Mouse (Mus musculus): ENCODE data around the gene Ell3. TPM values are rescaled to one million over a fixed set of nuclear protein-coding genes. Genes with fewer than 3 reads are reported as not detected.
A peak's percentile ranks its signal among the peaks of the same experiment; 100 is the strongest.

Gene Ell3
- polyA plus RNA-seq, 1 experiment from 2014 or later, result 10.9 TPM

DNA sequence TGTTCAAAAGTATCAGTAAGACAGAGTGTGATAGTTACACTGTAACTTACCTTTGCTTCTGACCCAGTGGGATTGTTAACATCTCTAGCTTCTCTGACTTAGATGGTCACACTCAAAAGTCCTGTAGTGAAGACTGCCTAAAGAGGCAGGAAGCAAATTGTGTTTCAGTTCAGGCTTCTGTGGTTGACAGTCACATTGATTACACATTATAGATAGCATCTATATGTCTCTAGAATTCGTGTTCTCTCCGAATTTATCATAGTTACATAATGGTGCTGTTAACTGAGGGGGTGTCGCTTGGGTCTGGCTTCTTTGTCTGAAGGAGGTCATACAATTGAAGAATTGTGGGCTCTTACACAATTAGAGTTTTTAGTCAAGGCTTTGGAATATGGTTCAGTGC lies 29.0 kb downstream of the Ell3 start:
- H3K9ac ChIP-seq, result no peak overlapping the region
- 36% methylated on average over 3 of the region's 3 CpGs for WGBS

DNA sequence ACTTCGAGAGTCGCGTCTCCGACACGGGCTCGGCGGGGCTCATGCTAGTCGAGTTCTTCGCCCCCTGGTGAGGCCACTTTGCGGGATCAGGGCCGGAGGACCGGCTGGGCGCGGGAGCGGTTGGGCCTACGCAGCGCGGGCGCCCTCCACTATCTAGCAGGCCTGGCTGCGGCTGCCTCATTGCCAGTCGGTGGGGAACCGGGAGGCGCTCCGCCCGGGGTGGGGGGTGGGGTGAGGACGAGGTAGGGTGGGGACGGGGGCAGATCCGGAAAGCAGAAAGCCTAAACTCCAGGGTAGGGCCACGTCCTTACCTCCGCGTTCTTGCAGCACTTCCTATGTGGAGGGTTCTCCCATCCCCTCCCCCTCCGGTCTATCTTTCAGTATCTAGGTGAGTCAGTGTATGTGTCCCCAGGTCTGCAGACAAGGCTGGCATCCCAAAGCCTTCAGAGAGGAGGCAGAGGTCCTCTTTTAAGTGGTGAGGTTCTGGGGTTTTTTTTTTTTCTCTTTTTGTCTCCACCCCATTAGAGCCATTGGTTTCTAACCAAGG lies 29.9 kb downstream of the Ell3 start:
- peak overlapping the region; percentile 72 for H3K9ac ChIP-seq
- WGBS, result under 1% methylated on average over 32 of the region's 32 CpGs
- H3K36me3 ChIP-seq, result peaks cover 10% of the 10 kb centered on the region; the same call in 1 of the 2 replicates
- no peaks in the 10 kb centered on the region for H3K9me3 ChIP-seq
- peak overlapping the region; percentile 65 for H3K4me2 ChIP-seq
- peaks cover 21% of the 10 kb centered on the region; the same call in 1 of the 2 replicates for H3K4me1 ChIP-seq
- no peaks in the 10 kb centered on the region for H3K27me3 ChIP-seq (replicated peaks)
- peak overlapping the region; percentile 67 for H3K4me3 ChIP-seq (replicated peaks)
- ATAC-seq (ENCODE audit: insufficient read depth, low FRiP score, low read depth), result peak; percentile 41
- peak overlapping the region; percentile 91 for H3K27ac ChIP-seq

More for the DNA sequence above, 29.0 kb downstream of the Ell3 start:
- no peaks in the 10 kb centered on the region for H3K9me3 ChIP-seq
- peak overlapping the region; percentile 67 for H3K4me3 ChIP-seq (replicated peaks)
- no peaks in the 10 kb centered on the region for H3K27me3 ChIP-seq (replicated peaks)
- peaks cover 24% of the 10 kb centered on the region; the same call in 1 of the 2 replicates for H3K4me1 ChIP-seq
- no peak overlapping the region for H3K27ac ChIP-seq
- H3K36me3 ChIP-seq, result peaks cover 10% of the 10 kb centered on the region; the same call in 1 of the 2 replicates
- ATAC-seq (ENCODE audit: insufficient read depth, low FRiP score, low read depth), result no peak
- H3K4me2 ChIP-seq, result peak overlapping the region; percentile 65

DNA sequence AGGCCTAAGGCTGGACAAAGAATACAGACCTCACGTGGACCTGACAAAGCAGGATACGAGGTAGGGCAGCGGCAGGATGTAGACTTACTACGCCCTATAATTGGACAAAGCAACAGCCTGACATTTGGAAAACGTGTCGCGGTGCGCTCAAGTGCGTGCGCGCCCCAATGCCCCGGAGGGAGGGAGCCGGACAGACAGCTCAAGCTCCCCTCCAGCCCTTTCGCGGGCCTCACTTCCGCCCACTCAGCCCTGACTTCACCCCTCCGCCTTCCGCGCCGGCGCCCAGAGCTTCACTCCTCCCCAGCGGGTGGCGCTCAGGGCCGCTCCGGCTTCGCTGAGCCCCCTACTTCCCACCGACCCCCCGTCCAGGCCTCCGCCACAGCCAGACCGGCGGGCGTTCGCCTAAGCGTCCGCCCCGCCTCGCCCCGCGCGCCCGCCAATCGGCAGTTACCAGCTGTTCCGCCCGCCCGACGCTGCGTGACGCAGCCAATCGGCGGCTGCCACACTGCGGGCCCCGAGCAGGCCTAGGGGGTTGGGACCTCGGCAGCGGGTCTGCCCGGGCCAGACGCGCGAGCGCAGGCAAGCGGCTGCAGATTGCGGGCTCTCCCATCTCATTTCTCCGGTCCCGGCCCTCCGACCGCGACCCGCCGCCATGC lies 30.6 kb downstream of the Ell3 start, which contains the start of the genes Pdia3 and Catsper2:
Gene Pdia3, plus strand, starts transcription at position 389 of the 656 bp plus-strand sequence.
Gene Catsper2, minus strand, starts transcription at position 406 of the 656 bp plus-strand sequence.
- peaks cover 6% of the 10 kb centered on the region; the same call in 1 of the 2 replicates for H3K36me3 ChIP-seq
- ATAC-seq (ENCODE audit: insufficient read depth, low FRiP score, low read depth), result peak; percentile 99
- WGBS, result under 1% methylated on average over 68 of the region's 68 CpGs
- peak within 1 kb of the TSS; percentile 91 for H3K27ac ChIP-seq
- H3K27me3 ChIP-seq (replicated peaks), result no peaks in the 10 kb centered on the region
- H3K4me2 ChIP-seq, result peak within 1 kb of the TSS; percentile 65
- H3K4me1 ChIP-seq, result peaks cover 16% of the 10 kb centered on the region; the same call in 1 of the 2 replicates
- peak within 1 kb of the TSS; percentile 72 for H3K9ac ChIP-seq
- H3K9me3 ChIP-seq, result no peaks in the 10 kb centered on the region
- H3K4me3 ChIP-seq (replicated peaks), result peak within 1 kb of the TSS; percentile 67

DNA sequence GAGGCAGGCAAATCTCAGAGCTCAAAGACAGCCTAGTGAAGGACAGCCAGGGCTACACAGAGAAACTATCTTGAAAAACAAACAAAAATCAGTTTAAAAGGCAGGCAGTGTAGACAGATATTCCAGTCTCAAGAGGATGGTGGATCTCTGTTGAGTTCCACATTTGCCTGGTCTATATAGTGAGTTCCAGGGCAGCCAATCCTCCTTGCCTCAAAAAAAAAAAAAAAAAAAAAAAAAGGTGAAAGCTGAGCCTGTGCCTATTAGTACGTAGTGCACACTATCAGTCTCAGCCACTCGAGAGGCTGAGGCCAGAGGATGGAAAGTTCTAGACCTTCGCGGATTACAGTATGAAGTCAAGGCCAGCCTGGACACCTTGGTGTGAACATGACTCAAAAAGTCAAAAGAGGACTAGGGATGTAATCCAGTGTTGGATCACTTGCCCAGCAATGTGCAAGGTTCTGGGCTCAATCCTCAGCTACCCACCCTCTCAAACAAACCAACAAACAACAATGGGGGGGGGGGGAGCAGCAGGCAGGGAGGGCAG lies 31.2 kb downstream of the Ell3 start:
- peak overlapping the region; percentile 32; the same call in 1 of the 2 replicates for H3K9ac ChIP-seq
- whole genome bisulfite sequencing, result 10% methylated on average over 4 of the region's 4 CpGs
- H3K4me2 ChIP-seq, result peak overlapping the region; percentile 65
- H3K9me3 ChIP-seq, result no peaks in the 10 kb centered on the region
- no peaks in the 10 kb centered on the region for H3K27me3 ChIP-seq (replicated peaks)
- H3K4me3 ChIP-seq (replicated peaks), result peak overlapping the region; percentile 67
- H3K4me1 ChIP-seq, result peaks cover 14% of the 10 kb centered on the region; the same call in 1 of the 2 replicates
- ATAC-seq (ENCODE audit: insufficient read depth, low FRiP score, low read depth), result no peak
- peak overlapping the region; percentile 91 for H3K27ac ChIP-seq
- peaks cover 3% of the 10 kb centered on the region; the same call in 1 of the 2 replicates for H3K36me3 ChIP-seq

DNA sequence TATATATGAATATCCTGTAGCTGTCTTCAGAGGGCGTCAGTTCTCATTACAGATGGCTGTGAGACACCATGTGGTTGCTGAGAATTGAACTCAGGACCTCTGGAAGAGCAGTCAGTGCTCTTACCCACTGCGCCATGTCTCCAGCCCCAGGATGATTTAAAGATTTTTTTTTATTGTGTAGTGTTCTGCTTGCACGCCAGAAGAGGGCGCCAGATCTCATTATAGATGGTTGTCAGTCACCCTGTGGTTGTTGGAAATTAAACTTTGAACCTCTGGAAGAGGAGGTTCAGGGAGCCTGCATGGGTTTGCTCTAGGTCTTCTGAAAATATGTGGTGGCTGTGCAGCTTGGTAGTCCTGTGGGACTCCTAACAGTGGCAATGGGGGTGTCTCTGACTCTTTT lies 35.9 kb downstream of the Ell3 start:
- Histone ChIP-seq H3K4me1 (0 out of 2 replicates have a peak, but pooled peaks cover 3% of the 10 kb centered on the region), H3K9ac (no peak overlapping the region), H3K27me3 (replicated peaks) (no peaks in the 10 kb centered on the region), H3K36me3 (no peaks in the 10 kb centered on the region), H3K4me3 (replicated peaks) (no peak overlapping the region), H3K4me2 (no peak overlapping the region), H3K9me3 (no peaks in the 10 kb centered on the region), H3K27ac (no peak overlapping the region)
- 37% methylated on average over 4 of the region's 4 CpGs for WGBS
- ATAC-seq (ENCODE audit: insufficient read depth, low FRiP score, low read depth), result no peak

DNA sequence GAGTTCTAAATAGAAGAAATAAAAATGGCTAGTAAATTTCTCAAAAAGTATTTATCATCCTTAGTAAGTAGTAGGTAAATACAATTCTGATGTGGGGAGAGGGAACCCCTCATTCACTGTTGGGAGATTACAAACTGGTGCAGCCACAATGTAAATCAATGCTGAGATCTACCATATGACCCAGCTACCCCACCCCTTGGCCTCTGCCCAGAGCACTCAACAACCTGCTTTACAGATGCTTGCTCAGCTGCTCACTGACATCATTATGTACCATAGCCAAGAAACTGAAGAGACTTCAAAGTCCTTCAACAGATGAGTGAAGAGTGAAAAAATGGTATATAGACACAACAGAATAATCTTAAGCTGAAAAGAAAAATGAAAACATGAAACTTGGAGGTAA lies 40.8 kb downstream of the Ell3 start:
- Histone ChIP-seq H3K27me3 (replicated peaks) (no peaks in the 10 kb centered on the region), H3K36me3 (no peaks in the 10 kb centered on the region), H3K9me3 (no peaks in the 10 kb centered on the region), H3K4me1 (no peaks in the 10 kb centered on the region), H3K27ac (no peak overlapping the region), H3K9ac (no peak overlapping the region), H3K4me2 (no peak overlapping the region), H3K4me3 (replicated peaks) (no peak overlapping the region)
- ATAC-seq (ENCODE audit: insufficient read depth, low FRiP score, low read depth), result no peak

DNA sequence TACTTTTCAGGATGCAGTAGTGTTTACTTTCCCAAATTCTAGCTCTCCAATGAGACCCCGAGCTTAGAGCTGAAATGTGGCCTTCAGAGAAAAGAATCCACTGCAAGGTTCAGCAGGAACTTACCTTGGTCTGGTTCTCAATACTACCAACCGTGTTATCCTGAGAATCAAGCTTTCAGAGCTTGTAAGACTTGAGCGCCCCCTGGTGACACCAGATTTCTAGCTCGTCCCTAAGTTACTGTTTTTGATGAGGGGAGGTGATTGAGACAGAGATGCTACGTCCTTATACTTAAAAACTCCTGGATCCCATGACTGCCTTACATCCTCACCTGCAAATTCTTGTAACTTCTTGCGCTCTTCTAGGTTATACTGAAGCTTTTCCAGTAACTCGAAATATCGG lies 47.5 kb downstream of the Ell3 start:
- Histone ChIP-seq H3K4me2 (no peak overlapping the region), H3K4me3 (replicated peaks) (no peak overlapping the region), H3K27ac (no peak overlapping the region), H3K36me3 (no peaks in the 10 kb centered on the region), H3K4me1 (no peaks in the 10 kb centered on the region), H3K9ac (no peak overlapping the region), H3K27me3 (replicated peaks) (no peaks in the 10 kb centered on the region), H3K9me3 (no peaks in the 10 kb centered on the region)
- WGBS, result 11% methylated on average over 8 of the region's 8 CpGs
- ATAC-seq (ENCODE audit: insufficient read depth, low FRiP score, low read depth), result no peak

Small RNAs within 50 kb of the gene (microRNA-seq; reads per million reads assigned to microRNA genes)
- not detected for gene Gm22953

Other genes with a start within 250 kb of the Ell3 start
- gene Trp53bp1, start 172.9 kb downstream of the Ell3 start, polyA plus RNA-seq (2015; fragmentation: Nextera tagmentation; extraction: Ambion mirVana), result 51.9 and 60.6 TPM in 2 replicates
- gene Map1a, start 154.7 kb downstream of the Ell3 start, polyA plus RNA-seq (2015; fragmentation: Nextera tagmentation; extraction: Ambion mirVana), result 4.0 and 5.3 TPM in 2 replicates
- gene Ppip5k1, start 88.9 kb downstream of the Ell3 start, polyA plus RNA-seq (2015; fragmentation: Nextera tagmentation; extraction: Ambion mirVana), result 16.7 and 18.1 TPM in 2 replicates
- 157 and 165 TPM in 2 replicates for gene Ckmt1, start 86.6 kb downstream of the Ell3 start, polyA plus RNA-seq (2015; fragmentation: Nextera tagmentation; extraction: Ambion mirVana)
- not detected in 2 replicates for gene Strc, start 57.1 kb downstream of the Ell3 start, polyA plus RNA-seq (2015; fragmentation: Nextera tagmentation; extraction: Ambion mirVana)
- 742 and 872 TPM in 2 replicates for gene Pdia3, start 30.5 kb downstream of the Ell3 start, polyA plus RNA-seq (2015; fragmentation: Nextera tagmentation; extraction: Ambion mirVana)
- gene Catsper2, start 30.5 kb downstream of the Ell3 start, polyA plus RNA-seq (2015; fragmentation: Nextera tagmentation; extraction: Ambion mirVana), result 1.6 and 2.3 TPM in 2 replicates
- gene Serf2, start 4.9 kb upstream of the Ell3 start, polyA plus RNA-seq (2015; fragmentation: Nextera tagmentation; extraction: Ambion mirVana), result 449 and 538 TPM in 2 replicates
- gene Hypk, start 9.0 kb upstream of the Ell3 start, polyA plus RNA-seq (2015; fragmentation: Nextera tagmentation; extraction: Ambion mirVana), result 96.0 and 102 TPM in 2 replicates
- 0.30 and 0.67 TPM in 2 replicates for gene Serinc4, start 12.5 kb upstream of the Ell3 start, polyA plus RNA-seq (2015; fragmentation: Nextera tagmentation; extraction: Ambion mirVana)
- 45.7 and 47.5 TPM in 2 replicates for gene Mfap1b, start 29.8 kb upstream of the Ell3 start, polyA plus RNA-seq (2015; fragmentation: Nextera tagmentation; extraction: Ambion mirVana)
- 23.9 and 24.5 TPM in 2 replicates for gene Mfap1a, start 62.4 kb upstream of the Ell3 start, polyA plus RNA-seq (2015; fragmentation: Nextera tagmentation; extraction: Ambion mirVana)
- gene Wdr76, start 62.4 kb upstream of the Ell3 start, polyA plus RNA-seq (2015; fragmentation: Nextera tagmentation; extraction: Ambion mirVana), result 7.7 and 8.0 TPM in 2 replicates

Data from stomach, embryonic 15.5 days (tissue).